Mouse (Mus musculus) cortical plate, adult 2 months (tissue): ENCODE measurements around the gene Clmn.

ENCODE experiments used
- CTCF ChIP-seq: fragments of 200-500 bp; IDR thresholded peaks from 2 replicates; pipeline ENCODE4 v1.5.1; 2011; ENCODE audit warnings: mild to moderate bottlenecking, control low read depth, low read length; ENCODE audit not compliant: insufficient read depth; ENCODE audit errors: extremely low read depth
- POLR2A ChIP-seq: fragments of 200-500 bp; IDR thresholded peaks from 2 replicates; pipeline ENCODE4 v1.6.1; 2011; ENCODE audit warnings: mild to moderate bottlenecking, low read length, control low read depth; ENCODE audit not compliant: insufficient read depth; ENCODE audit errors: extremely low read depth

DNA sequence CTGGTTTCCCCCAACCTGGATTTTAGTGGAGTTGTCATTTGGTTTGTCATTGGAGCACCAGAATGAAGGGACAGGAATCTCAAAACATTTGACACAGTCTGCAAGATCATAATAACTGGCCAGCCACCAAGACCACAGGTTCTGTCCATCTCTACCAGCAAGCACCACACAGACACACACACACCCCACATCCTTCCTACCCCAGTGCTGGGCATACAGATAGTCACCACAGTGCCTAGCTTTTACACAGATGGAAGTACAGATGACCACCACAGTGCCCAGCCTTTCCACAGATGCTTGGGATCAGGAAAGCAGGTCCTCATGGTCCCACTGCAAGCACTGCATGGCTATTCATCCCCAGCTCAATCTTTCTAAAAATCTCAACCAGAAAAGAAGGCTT, 131.7 kb downstream of the Clmn start:
- no peak for TF ChIP-seq POLR2A
- TF ChIP-seq CTCF, result no peak
